Mouse (Mus musculus) heart, embryonic 13.5 days (tissue): ENCODE results near the gene Tmc6. TPM values are rescaled to one million over a fixed set of nuclear protein-coding genes. Genes with fewer than 3 reads are reported as not detected.

ENCODE experiments used
- ATAC-seq: fragments of 200-750 bp; cut with Nextera tagmentation; 2 replicates; pipeline ENCODE4 v1.8.0; 2017; ENCODE audit warnings: moderate TSS enrichment; ENCODE audit not compliant: insufficient number of reproducible peaks, low FRiP score, low TSS enrichment; ENCODE audit errors: extremely low read depth
- H3K27ac ChIP-seq: fragments of 300-500 bp; sonication (generic); replicated peaks from 2 replicates; pipeline ENCODE4 v1.5.1; 2015; ENCODE audit warnings: moderate library complexity, mild to moderate bottlenecking, inconsistent platforms
- H3K27me3 ChIP-seq: fragments of 300-500 bp; sonication (generic); replicated peaks from 2 replicates; pipeline ENCODE4 v1.6.1; 2015; ENCODE audit warnings: mild to moderate bottlenecking, inconsistent platforms
- H3K36me3 ChIP-seq: fragments of 300-500 bp; sonication (generic); 2 replicates; pipeline ENCODE4 v1.6.1; 2015; ENCODE audit warnings: mild to moderate bottlenecking, inconsistent platforms
- H3K4me1 ChIP-seq: fragments of 300-500 bp; sonication (generic); 2 replicates; pipeline ENCODE4 v1.6.1; 2015; ENCODE audit warnings: inconsistent platforms
- H3K4me2 ChIP-seq: fragments of 300-500 bp; sonication (generic); 2 replicates; pipeline ENCODE4 v1.6.1; 2015; ENCODE audit warnings: inconsistent platforms, mild to moderate bottlenecking, moderate library complexity
- H3K4me3 ChIP-seq: fragments of 300-500 bp; sonication (generic); 2 replicates; pipeline ENCODE4 v1.5.1; 2015; ENCODE audit warnings: moderate library complexity, mild to moderate bottlenecking, inconsistent platforms
- H3K9ac ChIP-seq: fragments of 300-500 bp; sonication (generic); 2 replicates; pipeline ENCODE4 v1.6.1; 2015; ENCODE audit warnings: inconsistent platforms, mild to moderate bottlenecking, moderate library complexity
- H3K9me3 ChIP-seq: fragments of 300-500 bp; sonication (generic); 2 replicates; pipeline ENCODE4 v1.6.1; 2016; ENCODE audit warnings: inconsistent platforms
- WGBS: fragments of 180-500 bp; shearing (Covaris S2); methylation state at CpG from one replicate; pipeline ENCODE4 v1.1.7; 2015; ENCODE audit warnings: mixed read lengths; 5-methylcytosine and 5-hydroxymethylcytosine counted together
- polyA plus RNA-seq: library from polyadenylated mRNA; unstranded; fragments of >200 nt; fragmentation: Nextera tagmentation; extraction: Ambion mirVana; gene quantifications from 2 replicates; pipeline ENCODE4 v1.2.1, GENCODE M21; 2015

Tmc6 gene
- polyA plus RNA-seq, 1 experiment from 2014 or later: 22.2 TPM

GRCm38 (mm10) chr11:117780582-117781111, 1.4 kb downstream of the Tmc6 start:
- Histone ChIP-seq H3K27me3 (peaks cover 17% of the 10 kb centered on the region; the same call in 1 of the 2 replicates), H3K4me2 (peak overlapping the region; percentile 100), H3K9ac (peak overlapping the region; percentile 89), H3K36me3 (peaks cover 25% of the 10 kb centered on the region), H3K9me3 (no peaks in the 10 kb centered on the region), H3K4me1 (peaks cover 66% of the 10 kb centered on the region), H3K27ac (peak overlapping the region; percentile 97), H3K4me3 (peak overlapping the region; percentile 62)
- WGBS: under 1% methylated on average over 19 of the region's 19 CpGs
- ATAC-seq: peak; percentile 64

GRCm38 (mm10) chr11:117780199-117780515, 1.8 kb downstream of the Tmc6 start:
- peak overlapping the region; percentile 97 for H3K27ac ChIP-seq
- peak overlapping the region; percentile 89 for H3K9ac ChIP-seq
- peaks cover 30% of the 10 kb centered on the region for H3K36me3 ChIP-seq
- peaks cover 66% of the 10 kb centered on the region for H3K4me1 ChIP-seq
- WGBS: 2% methylated on average over 17 of the region's 17 CpGs
- H3K4me2 ChIP-seq: peak overlapping the region; percentile 100
- no peaks in the 10 kb centered on the region for H3K9me3 ChIP-seq
- H3K27me3 ChIP-seq: peaks cover 14% of the 10 kb centered on the region; the same call in 1 of the 2 replicates
- ATAC-seq: no peak; the same call in 1 of the 2 replicates
- peak overlapping the region; percentile 62 for H3K4me3 ChIP-seq

GRCm38 (mm10) chr11:117779434-117780198, 2.4 kb downstream of the Tmc6 start:
- ATAC-seq: peak; percentile 33

GRCm38 (mm10) chr11:117778851-117779433, 3.1 kb downstream of the Tmc6 start:
- Histone ChIP-seq H3K4me1 (peaks cover 66% of the 10 kb centered on the region), H3K36me3 (peaks cover 41% of the 10 kb centered on the region), H3K4me3 (peak overlapping the region; percentile 62), H3K9me3 (no peaks in the 10 kb centered on the region), H3K4me2 (peak overlapping the region; percentile 100), H3K27me3 (0 out of 2 replicates have a peak, but pooled peaks cover 7% of the 10 kb centered on the region), H3K27ac (peak overlapping the region; percentile 97), H3K9ac (peak overlapping the region; percentile 89)
- 48% methylated on average over 12 of the region's 12 CpGs for WGBS
- ATAC-seq: no peak

More at GRCm38 (mm10) chr11:117779434-117780198, 2.4 kb downstream of the Tmc6 start:
- Histone ChIP-seq H3K4me2 (peak overlapping the region; percentile 100), H3K36me3 (peaks cover 35% of the 10 kb centered on the region), H3K9me3 (no peaks in the 10 kb centered on the region), H3K4me1 (peaks cover 66% of the 10 kb centered on the region), H3K9ac (peak overlapping the region; percentile 89), H3K27me3 (peaks cover 14% of the 10 kb centered on the region; the same call in 1 of the 2 replicates), H3K4me3 (peak overlapping the region; percentile 62), H3K27ac (peak overlapping the region; percentile 97)
- WGBS: 2% methylated on average over 38 of the region's 38 CpGs

- Histone ChIP-seq H3K4me2 (peak overlapping the region; percentile 100), H3K9me3 (no peaks in the 10 kb centered on the region), H3K27me3 (no peaks in the 10 kb centered on the region), H3K4me1 (peaks cover 57% of the 10 kb centered on the region), H3K36me3 (peaks cover 50% of the 10 kb centered on the region), H3K9ac (0 out of 2 replicates have a peak overlapping the region, but pooled peaks have one; percentile 3), H3K4me3 (peak overlapping the region; percentile 62; the same call in 1 of the 2 replicates), H3K27ac (no peak overlapping the region)
- 90% methylated on average over 11 of the region's 11 CpGs for WGBS
- ATAC-seq: no peak
These were observed 4.0 kb downstream of the Tmc6 start for GRCm38 (mm10) chr11:117778031-117778430.

GRCm38 (mm10) chr11:117777111-117777510, 4.9 kb downstream of the Tmc6 start:
- Histone ChIP-seq H3K4me3 (no peak overlapping the region), H3K4me2 (no peak overlapping the region), H3K27me3 (no peaks in the 10 kb centered on the region), H3K4me1 (peaks cover 48% of the 10 kb centered on the region), H3K9me3 (no peaks in the 10 kb centered on the region), H3K27ac (no peak overlapping the region), H3K9ac (no peak overlapping the region), H3K36me3 (peaks cover 59% of the 10 kb centered on the region)
- 89% methylated on average over 5 of the region's 5 CpGs for WGBS
- no peak for ATAC-seq

GRCm38 (mm10) chr11:117776085-117776792, 5.8 kb downstream of the Tmc6 start:
- Histone ChIP-seq H3K4me1 (peaks cover 39% of the 10 kb centered on the region), H3K9me3 (no peaks in the 10 kb centered on the region), H3K27me3 (no peaks in the 10 kb centered on the region), H3K4me3 (no peak overlapping the region), H3K9ac (no peak overlapping the region), H3K36me3 (peaks cover 68% of the 10 kb centered on the region), H3K4me2 (no peak overlapping the region), H3K27ac (no peak overlapping the region)
- no peak for ATAC-seq
- WGBS: 86% methylated on average over 14 of the region's 14 CpGs

GRCm38 (mm10) chr11:117775540-117775939, 6.5 kb downstream of the Tmc6 start:
- Histone ChIP-seq H3K4me2 (no peak overlapping the region), H3K4me1 (peaks cover 32% of the 10 kb centered on the region), H3K4me3 (no peak overlapping the region), H3K36me3 (peaks cover 73% of the 10 kb centered on the region), H3K9me3 (no peaks in the 10 kb centered on the region), H3K27ac (no peak overlapping the region), H3K9ac (no peak overlapping the region), H3K27me3 (no peaks in the 10 kb centered on the region)
- 88% methylated on average over 12 of the region's 13 CpGs for WGBS
- ATAC-seq: no peak

- Histone ChIP-seq H3K4me2 (no peak overlapping the region), H3K9ac (no peak overlapping the region), H3K27me3 (no peaks in the 10 kb centered on the region), H3K4me1 (peaks cover 26% of the 10 kb centered on the region), H3K9me3 (no peaks in the 10 kb centered on the region), H3K36me3 (peaks cover 78% of the 10 kb centered on the region), H3K27ac (no peak overlapping the region), H3K4me3 (no peak overlapping the region)
- no peak for ATAC-seq
- 85% methylated on average over 10 of the region's 10 CpGs for WGBS
These were observed 7.1 kb downstream of the Tmc6 start for GRCm38 (mm10) chr11:117774925-117775324.

GRCm38 (mm10) chr11:117772352-117772751, 9.6 kb downstream of the Tmc6 start:
- H3K36me3 ChIP-seq: peaks cover 87% of the 10 kb centered on the region
- H3K4me3 ChIP-seq: no peak overlapping the region
- H3K4me1 ChIP-seq: peaks cover 13% of the 10 kb centered on the region
- H3K27ac ChIP-seq: no peak overlapping the region
- H3K4me2 ChIP-seq: no peak overlapping the region
- WGBS: 93% methylated on average over 7 of the region's 7 CpGs
- H3K9ac ChIP-seq: no peak overlapping the region
- ATAC-seq: no peak
- no peaks in the 10 kb centered on the region for H3K27me3 ChIP-seq
- no peaks in the 10 kb centered on the region for H3K9me3 ChIP-seq

GRCm38 (mm10) chr11:117770407-117770806, 11.6 kb downstream of the Tmc6 start:
- Histone ChIP-seq H3K36me3 (peaks cover 87% of the 10 kb centered on the region), H3K27me3 (no peaks in the 10 kb centered on the region), H3K4me3 (no peak overlapping the region), H3K27ac (no peak overlapping the region), H3K4me2 (no peak overlapping the region), H3K9ac (no peak overlapping the region), H3K4me1 (peaks cover 21% of the 10 kb centered on the region), H3K9me3 (no peaks in the 10 kb centered on the region)
- no peak for ATAC-seq
- WGBS: 86% methylated on average over 10 of the region's 10 CpGs
